Mouse (Mus musculus) G1E (cell line): Measurements from ENCODE around the gene Zbtb45. TPM values are rescaled to one million over a fixed set of nuclear protein-coding genes. Genes with fewer than 3 reads are reported as not detected.
A peak's percentile ranks its signal among the peaks of the same experiment; 100 is the strongest.

Experiments
- ATAC-seq: 2 replicates; pipeline ENCODE4 v1.8.0; 2016; ENCODE audit warnings: mild to moderate bottlenecking; ENCODE audit not compliant: insufficient number of reproducible peaks, poor library complexity, low FRiP score, severe bottlenecking; ENCODE audit errors: extremely low read depth
- DNase-seq: peaks from one replicate; pipeline ENCODE4 v3.0.0; 2012; ENCODE audit warnings: low spot score
- H3K27me3 ChIP-seq: 2 replicates; pipeline ENCODE4 v1.6.1; 2012; ENCODE audit warnings: mild to moderate bottlenecking, low read length, inconsistent platforms; ENCODE audit not compliant: insufficient read depth
- H3K36me3 ChIP-seq: replicated peaks from 2 replicates; pipeline ENCODE3; 2012; ENCODE audit warnings: mild to moderate bottlenecking, inconsistent platforms
- H3K4me1 ChIP-seq: 2 replicates; pipeline ENCODE4 v1.6.1; 2012; ENCODE audit warnings: low read depth, low read length, inconsistent platforms, mixed read lengths; ENCODE audit not compliant: insufficient read depth
- H3K4me3 ChIP-seq: 2 replicates; pipeline ENCODE4 v1.5.1; 2012; ENCODE audit warnings: low read depth, mild to moderate bottlenecking, inconsistent platforms, low read length, moderate library complexity, mixed read lengths
- H3K9me3 ChIP-seq: replicated peaks from 2 replicates; pipeline ENCODE4 v1.6.1; 2012; ENCODE audit warnings: inconsistent platforms
- CTCF ChIP-seq: IDR thresholded peaks from 2 replicates; pipeline ENCODE4 v1.5.1; 2012; ENCODE audit warnings: low read depth, low read length, inconsistent platforms, mixed read lengths
- GATA1 ChIP-seq: IDR thresholded peaks from 2 replicates; pipeline ENCODE4 v1.6.1; 2012; ENCODE audit warnings: borderline replicate concordance, low read length, inconsistent platforms, mixed read lengths
- GATA2 ChIP-seq: IDR thresholded peaks from 2 replicates; pipeline ENCODE4 v1.6.1; 2012; ENCODE audit warnings: low read depth, low read length, inconsistent platforms, borderline replicate concordance
- POLR2AphosphoS5 ChIP-seq: IDR thresholded peaks from 2 replicates; pipeline ENCODE4 v1.6.1; 2012; ENCODE audit warnings: low read depth, low read length, inconsistent platforms; ENCODE audit not compliant: insufficient replicate concordance
- TAL1 ChIP-seq: conservative IDR thresholded peaks from 2 replicates; pipeline ENCODE4 v1.6.1; 2012; ENCODE audit warnings: low read depth, low read length, inconsistent platforms, mixed read lengths
- polyA plus RNA-seq: library from polyadenylated mRNA; stranded (reverse); fragments of >175 nt; gene quantifications from 2 replicates; pipeline ENCODE4 v1.2.3, GENCODE M21; 2012
- total RNA-seq, 2 experiments: library from RNA; stranded (forward) in 1 of 2; stranded (reverse) in 1 of 2; fragments of 200-1000 nt in 1 of 2; fragments of >200 nt in 1 of 2; fragmentation: Nextera tagmentation in 1 of 2; gene quantifications; 2 replicates each; pipeline ENCODE4 v1.2.3; 2014 to 2017

Zbtb45 gene
- total and polyA plus RNA-seq, 3 experiments = 9.0 to 99.1 (median 9.6) TPM

DNA sequence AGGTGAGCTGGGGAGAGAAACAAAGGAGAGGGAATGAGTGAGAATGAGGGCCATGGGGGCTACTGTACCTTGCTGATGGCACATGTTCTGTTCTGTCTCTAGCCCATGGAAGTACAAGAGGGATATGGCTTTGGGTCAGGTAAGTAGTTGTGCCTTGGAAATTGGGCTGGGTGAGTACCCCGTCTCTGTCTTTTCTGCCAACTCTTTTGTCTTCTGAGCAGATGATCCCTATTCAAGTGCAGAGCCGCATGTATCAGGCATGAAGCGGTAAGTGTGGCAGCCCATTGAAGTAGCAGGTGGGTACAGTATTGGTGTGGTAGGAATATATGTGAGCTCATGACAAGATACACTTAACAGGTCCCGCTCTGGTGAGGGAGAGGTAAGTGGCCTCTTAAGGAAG lies 19.2 kb upstream of the Zbtb45 start:
- H3K4me3 ChIP-seq = no peak overlapping the region; the same call in 1 of the 2 replicates
- no peak; the same call in 1 of the 2 replicates for TF ChIP-seq POLR2AphosphoS5
- TF ChIP-seq GATA1 = no peak
- TF ChIP-seq CTCF = no peak
- no peak for TF ChIP-seq GATA2
- TF ChIP-seq TAL1 = no peak
- DNase-seq (no peak), ATAC-seq (no peak)
- H3K36me3 ChIP-seq = peaks cover 90% of the 10 kb centered on the region
- H3K4me1 ChIP-seq = peaks cover 75% of the 10 kb centered on the region
- no peaks in the 10 kb centered on the region for H3K9me3 ChIP-seq
- H3K27me3 ChIP-seq = no peaks in the 10 kb centered on the region

DNA sequence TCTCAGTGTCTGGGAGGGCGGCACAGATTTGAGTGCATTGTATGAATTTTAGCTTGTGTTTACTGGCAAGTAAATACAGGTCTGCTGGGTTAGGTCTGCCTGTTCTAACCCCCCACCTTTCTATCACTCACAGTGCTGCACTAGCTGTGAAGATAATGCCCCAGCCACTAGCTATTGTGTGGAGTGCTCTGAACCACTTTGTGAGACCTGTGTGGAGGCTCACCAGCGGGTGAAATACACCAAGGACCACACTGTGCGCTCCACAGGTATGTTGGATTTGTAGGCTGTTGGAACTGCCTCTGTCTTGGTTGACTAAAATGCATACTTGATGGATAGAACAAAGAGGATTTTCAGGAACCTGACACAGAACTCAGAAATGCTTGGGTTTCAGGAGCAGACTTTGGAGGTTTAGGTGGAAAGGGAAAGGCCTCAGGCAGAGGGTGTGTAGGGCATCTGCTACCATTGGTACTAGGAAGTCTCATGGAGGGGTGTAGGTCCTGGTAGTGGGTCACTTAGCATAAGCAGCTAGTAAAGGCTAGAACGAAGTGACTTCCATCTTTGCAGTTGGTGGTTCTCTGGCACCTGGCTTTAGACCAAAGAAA lies 15.8 kb upstream of the Zbtb45 start:
- DNase-seq (no peak), ATAC-seq (no peak)
- no peaks in the 10 kb centered on the region for H3K9me3 ChIP-seq
- peaks cover 56% of the 10 kb centered on the region for H3K36me3 ChIP-seq
- H3K4me3 ChIP-seq = peak overlapping the region; percentile 90
- TF ChIP-seq TAL1 (no peak), POLR2AphosphoS5 (no peak), GATA1 (no peak), CTCF (no peak), GATA2 (no peak)
- no peaks in the 10 kb centered on the region for H3K27me3 ChIP-seq
- H3K4me1 ChIP-seq = peaks cover 66% of the 10 kb centered on the region

DNA sequence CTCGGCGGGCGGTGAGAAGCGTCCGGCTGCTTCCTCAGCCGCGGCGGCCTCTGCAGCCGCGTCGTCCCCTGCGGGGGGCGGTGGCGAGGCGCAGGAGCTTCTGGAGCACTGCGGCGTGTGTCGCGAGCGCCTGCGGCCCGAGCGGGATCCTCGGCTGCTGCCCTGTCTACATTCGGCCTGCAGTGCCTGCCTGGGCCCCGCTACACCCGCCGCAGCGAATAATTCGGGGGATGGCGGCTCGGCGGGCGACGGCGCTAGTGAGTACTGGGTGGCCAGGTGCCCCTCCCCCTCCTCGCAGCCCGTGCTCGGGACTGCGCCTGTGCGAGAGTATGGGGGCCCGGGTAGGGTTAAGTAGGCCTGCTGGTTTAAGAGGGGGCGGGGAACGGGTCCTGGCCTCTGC lies 15.0 kb upstream of the Zbtb45 start:
- DNase-seq (peak; percentile 83), ATAC-seq (peak; percentile 42)
- Histone ChIP-seq H3K27me3 (no peaks in the 10 kb centered on the region), H3K4me3 (peak overlapping the region; percentile 90), H3K36me3 (peaks cover 48% of the 10 kb centered on the region), H3K9me3 (no peaks in the 10 kb centered on the region), H3K4me1 (peaks cover 58% of the 10 kb centered on the region)
- TF ChIP-seq POLR2AphosphoS5 (no peak), TAL1 (no peak), CTCF (no peak), GATA2 (no peak), GATA1 (no peak)

DNA sequence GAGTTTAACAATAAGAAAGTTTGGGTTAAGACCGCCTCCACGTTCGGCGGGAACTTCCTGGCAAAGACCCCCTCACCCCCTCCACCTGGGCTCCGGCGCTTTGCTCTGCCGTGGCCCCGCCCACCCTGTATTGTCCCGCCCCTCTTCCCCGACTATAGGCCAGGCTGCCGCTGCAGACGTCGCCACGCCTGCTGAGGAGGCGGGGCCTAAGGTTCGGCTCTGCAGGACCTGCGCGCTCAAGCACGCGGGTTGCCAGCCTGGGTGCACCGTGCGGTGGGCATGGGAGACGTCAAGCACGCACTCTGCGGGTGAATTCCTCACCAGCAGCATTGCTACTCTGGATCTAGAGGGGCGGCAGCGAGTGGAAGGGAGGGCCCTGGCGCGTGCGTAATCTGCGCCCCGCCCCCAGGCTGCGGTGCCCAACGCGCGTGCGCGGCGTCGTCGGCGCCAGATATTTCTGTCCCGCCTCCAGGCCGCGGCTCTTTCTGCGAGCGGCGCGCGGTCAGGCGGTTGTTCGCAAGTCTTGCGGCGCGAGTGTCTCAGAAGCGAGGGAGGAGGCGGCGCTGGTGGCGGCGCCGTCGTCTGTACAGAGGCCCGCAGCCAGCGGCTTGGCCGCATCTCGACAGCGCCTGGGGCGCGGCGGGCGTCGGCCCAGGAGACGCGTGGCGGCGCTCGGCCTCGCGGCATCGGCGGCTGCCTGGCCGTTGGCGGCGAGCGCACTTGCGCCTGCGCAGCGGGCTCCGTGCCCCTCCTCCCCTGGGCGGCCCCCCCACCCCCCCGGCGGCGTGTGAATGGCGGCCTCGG lies 14.3 kb upstream of the Zbtb45 start:
- peak; percentile 72 for ATAC-seq
- no peaks in the 10 kb centered on the region for H3K9me3 ChIP-seq
- no peaks in the 10 kb centered on the region for H3K27me3 ChIP-seq
- H3K4me1 ChIP-seq = peaks cover 52% of the 10 kb centered on the region
- peaks cover 41% of the 10 kb centered on the region for H3K36me3 ChIP-seq
- TF ChIP-seq TAL1 (no peak), POLR2AphosphoS5 (no peak), GATA2 (no peak), GATA1 (no peak), CTCF (no peak)
- peak overlapping the region; percentile 90 for H3K4me3 ChIP-seq
- DNase-seq = peak; percentile 90

DNA sequence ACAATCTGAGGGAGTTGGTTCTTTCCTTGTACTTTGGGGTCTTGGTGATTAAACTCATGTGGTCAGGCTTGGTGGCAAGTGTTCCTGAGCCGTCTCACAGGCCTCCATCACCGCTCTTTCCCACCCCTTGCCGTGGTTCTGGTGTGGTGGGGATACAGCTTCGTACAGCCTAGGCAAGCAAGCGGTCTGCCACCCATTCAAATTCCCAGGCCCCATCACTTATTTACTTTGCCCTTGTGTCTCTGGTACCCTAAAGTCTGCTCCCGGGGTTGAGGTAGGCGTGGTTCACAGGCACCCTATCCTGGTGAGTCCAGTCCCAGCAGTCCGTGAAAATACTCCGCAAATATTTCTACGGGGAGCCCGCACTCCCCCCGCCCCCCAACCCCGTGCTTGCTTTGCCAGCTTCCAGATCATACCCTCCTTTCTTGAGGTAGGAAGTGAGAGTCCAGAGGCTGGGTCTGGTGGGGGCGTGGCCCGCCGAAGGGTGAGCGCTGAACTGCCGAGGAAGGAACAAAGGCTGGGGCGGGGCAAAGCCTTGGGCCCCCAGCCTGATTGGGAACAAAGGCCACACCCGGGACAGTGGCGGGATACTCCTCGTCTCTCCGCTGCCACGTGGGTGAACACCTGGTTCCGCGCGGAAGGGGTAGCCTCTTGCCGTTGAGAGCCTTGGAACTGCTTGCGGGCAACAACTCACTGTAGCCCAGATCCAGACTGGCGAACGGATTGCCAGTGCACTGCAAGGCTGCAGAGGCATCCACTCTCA lies 13.1 kb upstream of the Zbtb45 start:
- H3K36me3 ChIP-seq = peaks cover 30% of the 10 kb centered on the region
- peak; percentile 68 for ATAC-seq
- TF ChIP-seq TAL1 = no peak
- TF ChIP-seq CTCF = no peak
- TF ChIP-seq GATA2 = no peak
- no peak for TF ChIP-seq POLR2AphosphoS5
- no peak for TF ChIP-seq GATA1
- no peaks in the 10 kb centered on the region for H3K9me3 ChIP-seq
- peaks cover 41% of the 10 kb centered on the region for H3K4me1 ChIP-seq
- peak overlapping the region; percentile 70; the same call in 1 of the 2 replicates for H3K4me3 ChIP-seq
- DNase-seq = peak; percentile 83
- peaks cover 4% of the 10 kb centered on the region for H3K27me3 ChIP-seq

DNA sequence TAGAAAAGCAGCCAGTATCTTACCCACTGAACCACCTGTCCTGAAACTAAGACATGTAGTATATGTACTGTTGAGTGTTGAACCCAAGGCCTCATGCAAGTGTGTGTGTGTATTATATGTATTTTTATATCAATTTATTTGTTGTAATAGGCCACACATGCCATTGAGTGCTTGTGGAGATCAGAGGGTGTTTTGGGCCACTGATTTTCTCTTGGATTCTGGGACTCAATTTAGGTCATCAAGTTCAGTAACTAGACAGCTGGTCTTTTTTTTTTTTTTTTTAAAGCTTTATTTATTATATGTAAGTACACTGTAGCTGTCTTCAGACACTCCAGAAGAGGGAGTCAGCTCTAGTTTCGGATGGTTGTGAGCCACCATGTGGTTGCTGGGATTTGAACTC lies 5.4 kb upstream of the Zbtb45 start:
- Histone ChIP-seq H3K9me3 (no peaks in the 10 kb centered on the region), H3K4me3 (no peak overlapping the region), H3K27me3 (peaks cover 23% of the 10 kb centered on the region), H3K4me1 (peaks cover 12% of the 10 kb centered on the region), H3K36me3 (no peaks in the 10 kb centered on the region)
- TF ChIP-seq POLR2AphosphoS5 (no peak), GATA2 (no peak), GATA1 (no peak), TAL1 (no peak), CTCF (no peak)
- DNase-seq (no peak), ATAC-seq (no peak)
